Mouse (Mus musculus): ENCODE results near the gene Nptx1.
A peak's percentile ranks its signal among the peaks of the same experiment; 100 is the strongest.

The Nptx1 gene

DNA sequence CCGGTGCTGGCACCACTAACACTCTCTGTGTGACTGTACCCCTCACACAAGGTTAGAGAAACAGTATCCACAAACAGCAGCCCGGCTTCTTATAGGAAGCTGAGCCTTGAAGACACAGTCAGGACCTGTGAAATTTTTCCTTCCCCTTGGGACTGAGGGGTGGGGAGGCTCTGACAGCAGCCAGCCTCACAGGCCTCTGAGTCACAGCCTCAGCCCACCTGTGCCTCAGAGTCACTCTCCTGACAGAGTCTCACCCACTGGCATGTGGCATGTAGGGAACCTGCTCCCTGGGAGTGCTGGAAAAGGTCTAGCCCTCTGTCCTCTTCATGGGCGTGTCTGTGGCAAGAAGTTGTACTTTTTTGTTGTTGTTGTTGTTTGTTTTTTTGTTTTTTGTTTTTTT, 3.9 kb upstream of the Nptx1 start:
- DNase-seq (ENCODE audit: low spot score in 2 of 2) = no peak

DNA sequence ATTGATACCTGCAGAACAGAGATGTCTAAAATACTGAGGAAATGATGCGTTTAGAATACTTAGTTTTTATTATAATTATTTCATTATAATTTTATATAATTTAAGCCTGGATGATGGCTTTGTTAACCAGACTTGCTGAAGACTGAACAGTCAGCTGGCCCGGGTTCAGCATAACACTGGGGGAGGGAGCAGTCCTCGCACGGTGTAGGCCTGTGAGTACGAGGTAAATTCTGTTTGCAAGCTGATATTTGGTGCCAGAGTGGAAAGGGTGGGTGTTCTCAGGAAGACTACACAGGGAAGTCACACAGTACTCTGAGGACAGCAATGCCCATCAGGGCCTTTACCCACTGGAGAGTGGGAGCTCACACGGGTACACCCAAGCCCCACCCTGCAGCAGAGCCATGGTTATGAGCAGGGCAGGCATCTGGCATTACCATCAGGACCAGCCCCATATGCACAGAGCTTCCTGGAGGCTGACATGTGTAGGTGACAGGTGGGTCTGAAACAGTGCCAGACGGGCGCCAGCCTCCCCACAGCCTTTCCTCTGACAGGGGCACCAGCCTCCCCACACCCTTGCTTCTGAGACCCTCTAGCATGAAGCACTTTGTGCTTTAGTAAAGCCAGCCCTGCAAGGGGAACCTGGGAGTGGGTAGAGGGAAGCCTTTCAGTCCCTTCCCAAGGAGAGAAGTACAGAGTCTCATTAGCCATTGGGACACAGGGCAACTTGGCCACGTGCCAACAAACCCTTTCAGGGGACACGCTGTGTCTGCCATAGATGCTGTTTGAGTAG, 3.2 kb upstream of the Nptx1 start:
- DNase-seq (ENCODE audit: low spot score in 2 of 2) = no peak

DNA sequence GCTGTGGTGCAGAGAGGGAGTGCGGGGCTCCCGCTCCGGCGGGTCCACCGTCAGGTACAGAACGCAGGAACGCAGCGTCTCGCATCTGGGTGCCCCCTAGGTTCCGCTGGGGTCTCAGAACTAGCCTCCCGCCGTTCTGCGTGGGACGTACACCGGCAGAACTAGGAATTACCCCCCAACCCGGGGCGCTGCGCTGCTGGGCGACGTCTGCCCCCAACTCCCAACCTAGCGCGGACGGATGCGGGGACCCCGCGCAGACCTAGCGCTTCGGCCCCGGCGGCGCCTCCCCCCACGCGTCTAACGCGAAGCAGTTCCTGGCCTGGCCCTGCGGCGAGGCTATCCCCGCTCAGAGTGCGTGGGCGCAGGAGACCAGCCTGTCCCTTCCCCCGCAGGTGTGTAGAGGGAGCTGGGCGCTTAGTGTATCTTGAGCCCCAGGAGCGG, 1.8 kb upstream of the Nptx1 start:
- DNase-seq (ENCODE audit: low spot score in 2 of 2) = peak in 1 of 2 experiments; percentile 37

DNA sequence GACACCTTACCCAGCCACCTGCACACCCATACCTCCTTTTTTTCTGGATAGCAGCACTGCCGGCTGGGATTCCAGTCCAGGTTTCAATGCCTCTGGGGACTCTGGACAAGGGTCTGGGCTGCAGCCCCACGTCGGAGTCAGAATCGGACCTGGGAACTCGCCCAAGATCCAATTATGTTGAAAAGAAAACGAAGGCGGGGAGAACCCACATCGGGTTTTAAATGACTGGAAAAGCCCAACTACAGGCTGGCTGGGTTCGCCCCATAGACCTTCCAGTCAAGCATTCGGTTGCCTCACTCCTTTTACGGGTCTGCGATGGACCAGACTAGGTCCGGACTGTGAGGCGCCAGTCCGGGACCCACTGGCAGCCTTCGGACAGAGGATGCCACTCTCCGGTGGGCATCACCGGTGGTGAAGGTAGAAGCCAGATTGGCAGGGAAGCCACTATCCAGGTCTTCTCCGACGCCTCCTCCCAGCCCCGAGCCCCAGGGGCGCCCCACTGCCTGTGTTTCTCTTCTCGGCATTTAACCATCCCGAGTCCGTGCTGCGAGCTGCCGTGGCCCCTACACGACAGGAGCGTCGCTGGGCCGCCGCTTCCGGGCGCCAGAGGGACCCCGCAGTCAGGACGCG, 1.3 kb upstream of the Nptx1 start:
- peak in 1 of 2 experiments; percentile 41 for DNase-seq (ENCODE audit: low spot score in 2 of 2)

DNA sequence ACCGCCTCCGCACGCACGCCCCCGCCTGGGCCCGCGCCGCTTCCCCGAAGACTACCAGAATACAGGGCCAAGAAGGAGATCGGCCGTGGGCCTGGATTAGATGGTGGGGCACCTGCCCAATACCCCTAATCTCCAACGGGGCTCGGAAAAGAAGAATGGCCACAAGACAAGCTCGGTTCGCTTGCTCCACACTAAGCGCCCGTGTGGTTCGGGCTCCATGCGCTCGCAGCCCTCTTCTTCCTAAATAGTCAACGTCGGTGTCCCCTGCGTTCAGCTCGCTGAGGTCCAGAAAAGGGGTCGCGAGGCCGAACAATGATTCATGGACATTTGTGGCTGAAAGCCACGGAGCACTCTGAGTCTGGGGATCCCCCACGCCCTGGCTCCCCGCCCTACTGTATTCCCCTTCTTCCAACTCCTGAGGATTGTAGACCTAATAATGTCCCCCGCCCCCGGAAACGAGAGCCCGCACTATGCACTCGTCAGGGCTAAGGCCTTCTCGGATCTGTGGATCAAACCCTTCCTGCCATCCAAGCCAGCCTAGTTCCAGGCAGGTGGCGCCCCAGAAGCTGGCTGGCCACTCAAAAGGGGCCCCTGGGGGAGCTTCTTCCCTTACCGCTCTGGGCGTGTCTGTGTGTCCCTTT, 518 bp upstream of the Nptx1 start:
- peak; percentile 43 to 52 for DNase-seq (ENCODE audit: low spot score in 2 of 2)

DNA sequence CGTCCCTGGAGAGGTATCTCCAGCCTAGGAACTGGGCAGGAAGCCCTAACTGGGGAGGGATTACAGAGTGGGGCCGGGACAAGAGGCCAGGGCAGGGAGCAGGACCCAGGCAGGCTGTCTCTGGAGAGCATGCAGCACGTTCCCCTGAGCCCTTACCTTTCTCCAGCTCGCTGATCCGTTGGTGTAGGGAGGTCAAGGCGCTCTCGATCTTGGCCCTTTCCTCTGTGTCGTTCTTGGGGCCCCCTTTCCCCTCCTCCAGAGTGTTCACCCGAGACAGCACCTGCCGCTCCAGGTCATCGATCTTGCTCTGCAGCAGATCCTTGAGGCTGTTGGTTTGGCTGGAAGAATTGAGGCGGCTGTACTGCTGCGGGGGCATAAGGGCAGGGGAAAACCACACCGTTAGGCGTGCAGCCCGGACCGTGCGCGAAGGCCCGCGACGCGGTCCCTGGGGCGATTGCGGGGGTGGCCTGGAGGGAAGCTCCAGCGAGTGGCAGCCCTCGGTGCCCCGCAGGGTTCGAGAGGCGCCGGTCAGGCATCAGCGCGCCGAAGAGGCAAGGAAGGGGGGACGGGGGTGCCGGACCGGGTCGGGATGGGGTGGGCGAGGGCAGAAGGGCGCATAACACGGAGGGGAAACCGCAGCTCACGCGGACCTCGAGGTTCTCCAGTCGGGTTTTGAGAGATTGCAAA, 914 bp downstream of the Nptx1 start:
- DNase-seq (ENCODE audit: low spot score in 2 of 2) = no peak

DNA sequence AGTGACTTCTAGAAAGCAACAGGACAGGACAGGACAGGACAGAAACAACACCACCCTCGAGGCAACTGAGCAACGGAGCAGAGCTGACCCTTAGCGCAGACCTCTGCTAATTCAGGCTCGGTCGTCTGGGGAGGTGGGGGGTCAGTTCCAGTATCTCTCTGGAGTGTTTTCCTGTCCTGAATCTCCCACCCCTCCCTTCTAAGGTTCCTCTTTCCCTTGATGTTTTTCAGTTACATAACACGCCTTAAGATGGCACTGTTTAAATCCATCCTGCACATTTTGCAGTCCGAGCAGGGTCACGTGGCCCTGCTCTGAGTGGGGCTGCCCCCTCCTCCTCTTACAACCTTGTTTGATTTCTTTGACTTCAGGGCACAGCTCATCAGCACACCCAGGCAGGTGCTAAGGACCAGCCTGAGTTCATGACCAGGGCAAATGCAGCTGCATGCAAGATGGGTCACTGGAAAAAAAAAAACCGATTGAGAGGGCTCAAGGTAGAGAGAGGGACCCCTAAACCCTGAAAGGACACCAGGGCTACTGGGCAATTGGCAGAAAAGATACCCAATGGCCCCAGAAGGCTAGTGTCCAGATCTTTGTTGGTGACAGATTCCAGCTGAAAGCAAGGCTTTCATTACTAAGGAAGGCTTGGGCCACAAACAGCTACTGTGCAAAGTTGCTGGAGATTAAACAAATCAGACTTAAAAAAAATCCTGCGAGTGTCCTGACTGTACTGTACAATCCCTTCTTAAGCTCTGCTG, 1.6 kb downstream of the Nptx1 start:
- DNase-seq (ENCODE audit: low spot score in 2 of 2) = peak in 1 of 2 experiments; percentile 35

DNA sequence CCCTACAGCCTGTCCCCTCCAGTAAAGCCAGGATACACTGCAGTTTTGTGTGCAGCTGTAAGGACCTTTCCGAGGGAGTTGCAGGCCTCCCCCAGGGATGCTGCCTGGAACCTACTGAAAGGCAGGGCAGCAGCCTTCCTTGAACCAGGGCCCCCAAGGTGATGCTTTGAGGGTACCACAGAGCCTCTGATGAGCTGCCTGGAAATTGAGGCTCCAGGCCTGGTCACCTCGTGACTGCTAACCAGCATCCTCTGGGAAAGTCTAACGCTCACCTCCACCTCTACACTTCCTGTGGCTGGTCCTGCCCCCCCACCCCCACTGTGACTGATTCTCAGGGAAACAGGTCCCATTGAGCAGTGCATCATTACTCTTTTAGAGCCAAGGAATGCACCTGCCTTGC, 2.3 kb downstream of the Nptx1 start:
- no peak for DNase-seq (ENCODE audit: low spot score in 2 of 2)

DNA sequence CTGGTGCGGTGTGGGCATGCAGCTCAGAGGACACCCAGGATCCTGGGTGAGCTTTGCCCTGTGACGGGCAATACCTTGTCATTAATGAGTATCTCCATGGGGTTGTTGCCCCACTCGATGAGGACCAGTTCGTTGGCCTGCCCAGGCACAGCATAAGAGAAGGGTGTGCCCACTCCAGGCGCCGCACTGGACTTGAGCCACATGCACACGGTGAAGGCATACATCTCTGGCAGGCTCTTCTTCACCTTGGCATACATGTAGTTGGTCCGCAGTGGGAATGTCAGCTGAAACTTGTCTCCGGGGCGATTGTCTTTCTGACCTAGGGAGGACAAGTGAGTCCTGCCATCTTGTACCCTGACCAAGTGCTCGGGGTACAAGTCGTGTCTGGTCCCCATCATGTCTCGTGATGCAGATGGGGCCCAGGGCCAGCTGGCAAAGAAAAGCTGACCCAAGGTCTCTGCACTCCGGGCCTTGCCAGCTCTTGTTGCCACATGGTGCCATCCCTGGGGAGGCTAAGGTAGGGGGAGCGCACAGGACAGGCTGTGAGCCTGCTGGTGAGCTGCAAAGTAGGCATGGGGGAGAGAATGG, 2.9 kb downstream of the Nptx1 start:
- peak in 1 of 2 experiments; percentile 44 for DNase-seq (ENCODE audit: low spot score in 2 of 2)

DNA sequence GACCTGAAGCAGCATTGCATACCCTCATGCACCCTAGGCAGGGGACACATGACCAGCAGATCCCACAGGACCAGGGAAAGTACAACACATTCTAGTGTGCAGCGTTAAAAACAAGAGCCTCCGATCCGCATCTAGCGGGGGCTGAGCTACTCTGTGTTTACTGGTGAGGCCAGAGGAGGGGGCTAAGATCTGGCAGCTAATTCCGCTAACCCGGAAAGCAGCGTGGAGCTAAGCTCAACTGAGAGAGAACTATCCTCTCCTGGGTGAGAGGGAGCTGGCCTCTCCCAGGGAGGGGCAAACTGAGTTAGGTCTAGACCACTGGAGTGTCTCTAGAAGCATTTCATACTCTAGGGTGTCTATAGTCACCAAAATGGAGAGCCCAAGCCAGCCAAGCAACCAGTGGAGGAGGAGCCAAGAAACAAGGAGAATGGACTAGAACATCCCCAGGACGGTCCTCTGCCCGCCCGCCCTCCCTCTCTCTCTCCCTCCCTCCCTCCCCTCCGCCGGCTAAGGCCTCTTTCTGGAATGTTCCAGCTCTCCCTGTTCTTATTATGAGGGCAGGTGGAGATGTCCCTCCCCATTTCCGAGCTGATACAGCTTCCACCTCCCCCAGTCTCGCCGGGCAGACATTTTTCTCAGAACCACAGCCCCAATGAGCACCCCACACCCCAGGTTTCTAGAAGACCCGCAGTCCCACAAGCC, 3.6 kb downstream of the Nptx1 start:
- no peak for DNase-seq (ENCODE audit: low spot score in 2 of 2)

DNA sequence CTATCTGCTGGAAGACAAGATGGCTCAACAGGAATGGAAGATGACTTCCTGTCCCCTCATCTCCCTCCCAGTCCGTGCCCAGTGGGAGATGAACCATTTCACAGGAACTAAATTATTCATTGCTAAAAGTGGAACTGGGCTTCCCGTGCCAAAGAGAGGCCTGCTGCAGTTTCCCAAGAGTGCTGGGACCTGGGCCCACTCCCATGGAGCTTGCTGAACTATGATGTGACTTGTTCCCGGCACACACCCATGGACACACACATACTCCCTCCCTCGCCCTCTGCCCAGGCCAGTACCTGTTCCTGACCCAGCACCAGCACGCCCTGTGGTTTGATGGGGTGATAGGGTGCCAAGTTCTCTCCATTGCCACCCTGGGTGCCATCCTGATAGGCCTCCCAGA, 4.7 kb downstream of the Nptx1 start:
- DNase-seq (ENCODE audit: low spot score in 2 of 2) = peak in 1 of 2 experiments; percentile 38

DNA sequence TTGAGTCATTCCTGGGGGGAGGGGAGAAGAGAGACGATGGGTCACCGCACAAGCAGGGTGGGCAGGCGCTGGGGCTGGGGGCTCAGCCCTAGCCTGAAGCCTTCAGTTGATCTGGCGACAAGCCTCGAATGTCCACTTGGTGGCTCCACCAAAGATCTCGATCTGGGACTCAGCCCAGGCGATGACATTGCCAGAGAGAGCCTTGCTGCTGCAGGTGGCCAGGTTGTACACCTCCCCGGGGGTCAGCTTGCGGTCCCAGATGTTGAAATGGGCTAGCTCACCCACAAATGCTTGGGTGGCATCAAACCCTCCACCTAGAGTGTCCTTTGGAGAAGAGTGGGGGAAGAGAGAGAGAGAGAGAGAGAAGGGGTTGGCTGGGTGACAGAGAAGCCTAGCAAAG, 5.2 kb downstream of the Nptx1 start:
- DNase-seq (ENCODE audit: low spot score in 2 of 2) = peak in 1 of 2 experiments; percentile 38

DNA sequence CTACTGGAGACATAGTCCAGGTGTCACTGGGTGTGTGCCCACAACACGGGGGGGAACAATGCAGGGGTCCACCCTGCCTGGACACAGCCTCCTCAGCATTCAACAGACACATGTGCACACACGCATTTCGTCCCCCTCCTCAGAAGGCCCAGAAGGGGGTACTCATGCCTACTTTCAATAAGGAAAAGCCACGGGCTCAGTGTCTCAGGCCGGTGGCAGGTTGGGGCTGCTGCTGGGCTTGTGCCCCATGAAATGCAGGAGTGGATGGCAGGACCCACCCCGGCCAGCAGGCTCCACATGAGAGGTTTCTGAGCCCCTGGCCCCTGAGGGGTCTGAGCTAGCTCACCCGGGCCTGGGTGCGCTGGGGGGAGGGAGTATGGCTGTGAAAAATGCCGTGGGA, 6.5 kb downstream of the Nptx1 start:
- DNase-seq (ENCODE audit: low spot score in 2 of 2) = peak in 1 of 2 experiments; percentile 34

DNA sequence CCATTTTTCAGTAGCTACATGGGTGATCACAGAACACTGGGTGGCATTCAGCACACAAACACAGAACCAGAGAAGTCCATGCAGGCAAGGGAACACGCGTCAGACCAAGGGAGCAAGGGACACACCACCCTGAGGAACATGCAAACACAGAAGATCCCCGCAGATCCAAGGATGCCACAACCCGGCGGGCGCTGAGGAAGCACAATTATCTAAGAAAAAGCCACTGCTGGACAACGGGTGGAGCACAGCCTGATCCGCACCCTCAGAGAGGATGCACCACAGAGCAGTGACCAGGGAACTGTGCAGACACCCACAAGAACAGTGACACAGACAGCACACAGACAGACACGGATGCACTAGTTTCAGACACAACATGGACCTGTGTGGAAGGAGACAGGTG, 7.0 kb downstream of the Nptx1 start:
- no peak for DNase-seq (ENCODE audit: low spot score in 2 of 2)

DNA sequence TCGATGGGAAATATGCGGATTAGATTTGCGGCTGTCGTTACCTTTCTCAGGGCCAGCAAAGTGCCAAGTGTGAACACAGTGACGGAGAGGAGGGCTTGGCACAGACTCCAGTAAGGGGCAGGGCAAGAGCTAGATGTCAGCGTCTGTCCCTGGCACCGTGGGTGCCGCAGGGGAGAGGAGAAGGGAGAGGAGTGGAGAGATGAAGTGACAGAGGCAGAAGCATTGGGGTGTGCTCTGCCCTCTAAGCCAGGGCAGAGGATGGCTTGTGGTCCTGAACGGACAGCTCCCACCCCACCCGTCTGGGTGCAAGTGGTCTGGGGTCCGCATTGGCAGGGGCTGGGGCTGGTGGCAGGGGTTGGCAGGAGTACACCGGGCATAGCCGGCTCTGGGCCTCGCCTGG, 7.6 kb downstream of the Nptx1 start:
- no peak for DNase-seq (ENCODE audit: low spot score in 2 of 2)

DNA sequence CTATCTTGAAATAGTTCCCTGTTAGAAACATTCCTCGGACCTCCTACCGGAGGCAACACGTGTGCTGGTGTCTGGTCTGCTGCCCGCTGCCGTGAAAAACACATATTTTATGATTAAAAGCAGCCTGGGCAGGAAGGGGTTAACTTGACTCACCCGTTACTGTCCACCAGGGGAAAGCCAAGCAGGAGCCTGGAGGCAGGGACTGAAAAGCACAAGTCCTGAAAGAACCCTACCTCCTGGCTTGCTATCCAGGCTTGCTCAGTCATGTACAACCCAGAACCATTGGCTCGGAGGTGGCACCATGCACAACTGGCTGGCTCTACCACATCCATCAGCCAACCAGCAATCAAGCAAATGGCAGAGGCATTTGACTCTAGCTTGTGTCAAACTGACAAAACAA, 13.8 kb downstream of the Nptx1 start:
- no peak for DNase-seq (ENCODE audit: low spot score in 2 of 2)

DNA sequence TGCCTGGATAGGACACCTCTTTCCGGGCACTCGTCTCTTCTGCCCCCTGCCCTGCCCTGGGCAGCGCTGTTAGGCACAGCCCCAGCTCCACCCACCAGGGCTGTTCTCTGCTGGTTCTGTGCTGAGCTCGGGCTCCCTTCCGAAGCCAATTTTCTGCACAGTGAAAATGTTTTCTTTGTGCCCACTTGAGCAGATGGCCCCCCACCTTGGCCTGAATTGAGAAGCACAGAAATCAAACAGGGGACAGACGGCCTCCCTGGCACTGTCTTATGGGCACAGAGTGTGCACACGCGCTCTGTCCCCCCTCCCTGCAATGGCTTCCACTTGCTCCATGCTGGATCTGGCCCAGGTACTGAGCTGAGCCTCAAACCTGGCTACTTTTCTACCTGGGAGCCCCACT, 15.1 kb downstream of the Nptx1 start:
- DNase-seq (ENCODE audit: low spot score in 2 of 2) = no peak

DNA sequence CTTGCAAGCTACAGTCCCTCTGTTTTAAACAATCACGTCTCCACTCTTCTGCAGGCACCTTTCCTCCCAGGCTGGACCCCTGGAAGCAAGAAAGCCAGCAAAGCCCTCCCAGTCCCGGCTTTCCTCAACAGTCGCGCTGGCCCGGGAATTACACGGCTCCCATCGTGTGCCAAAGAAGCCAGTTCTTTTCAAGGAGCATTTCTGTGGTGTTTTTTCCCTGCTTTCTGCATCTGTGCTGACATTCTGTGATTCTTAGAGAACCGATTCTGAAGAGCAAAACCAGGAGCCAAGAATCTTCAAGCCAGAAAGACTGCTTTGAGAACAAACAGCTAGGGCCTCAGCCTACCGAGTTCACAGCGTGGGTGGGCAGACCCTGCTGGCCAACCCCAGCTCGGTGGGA, 18.6 kb downstream of the Nptx1 start:
- peak in 1 of 2 experiments; percentile 55 for DNase-seq (ENCODE audit: low spot score in 2 of 2)

DNA sequence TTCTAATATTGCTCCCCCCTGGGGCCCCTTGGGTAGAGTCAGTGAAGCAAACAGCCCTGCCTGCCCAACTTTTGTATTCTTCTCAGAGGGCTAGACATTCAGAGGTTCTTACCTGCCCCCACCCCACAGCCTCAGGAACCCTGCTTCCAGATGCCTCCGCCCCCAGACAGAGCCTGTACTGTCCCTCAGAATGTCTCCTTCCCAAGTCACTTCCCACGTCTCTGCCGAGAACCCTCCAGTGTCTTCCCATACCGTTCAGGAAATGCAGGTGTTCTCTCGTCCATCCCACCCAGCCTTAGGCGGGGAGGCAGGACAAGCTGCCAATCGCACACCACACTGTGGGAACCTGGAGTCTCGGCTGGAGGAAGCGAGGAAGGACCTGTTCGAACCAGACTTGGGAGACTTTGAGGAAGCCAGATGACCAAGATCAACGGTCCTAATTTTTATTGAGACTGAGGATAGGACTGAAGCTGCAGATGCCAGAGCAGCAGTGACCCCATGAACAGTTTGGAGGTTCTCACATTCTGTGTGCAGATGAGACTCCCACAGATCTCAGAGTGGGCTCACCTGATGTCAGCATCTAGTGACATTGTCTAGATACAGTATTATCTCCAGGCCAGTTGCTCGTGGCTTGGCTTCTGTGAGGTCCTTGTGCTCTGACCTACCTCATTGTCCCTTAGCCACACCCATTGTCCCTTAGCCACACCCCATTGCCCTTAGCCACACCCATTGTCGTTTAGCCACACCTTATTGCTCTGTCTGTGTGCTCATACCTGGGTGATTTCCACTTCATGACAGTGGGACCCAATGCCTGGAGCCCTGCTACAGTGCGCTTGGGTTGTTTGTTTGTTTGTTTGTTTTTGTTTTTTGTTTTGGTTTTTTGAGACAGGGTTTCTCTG, 21.2 kb downstream of the Nptx1 start:
- DNase-seq (ENCODE audit: low spot score in 2 of 2) = no peak
